Mouse (Mus musculus) thymus, adult 18-20 months (tissue): ENCODE data around the gene Eif4e1b.
A peak's percentile ranks its signal among the peaks of the same experiment; 100 is the strongest.
"Not testable (repeated sequence)": the region's sequence is repeated elsewhere in the genome, so short reads cannot be mapped to it uniquely, and the experiment has no call there.

Experiments used
- DNase-seq, 2 experiments: peaks; one replicate each; pipeline ENCODE4 v3.0.0; 2022; ENCODE audit warnings: mixed read lengths in 2 of 2

The Eif4e1b gene

GRCm38 (mm10) chr13:54760164-54760795, 23.5 kb upstream of the Eif4e1b start:
- DNase-seq = no peak

DNA sequence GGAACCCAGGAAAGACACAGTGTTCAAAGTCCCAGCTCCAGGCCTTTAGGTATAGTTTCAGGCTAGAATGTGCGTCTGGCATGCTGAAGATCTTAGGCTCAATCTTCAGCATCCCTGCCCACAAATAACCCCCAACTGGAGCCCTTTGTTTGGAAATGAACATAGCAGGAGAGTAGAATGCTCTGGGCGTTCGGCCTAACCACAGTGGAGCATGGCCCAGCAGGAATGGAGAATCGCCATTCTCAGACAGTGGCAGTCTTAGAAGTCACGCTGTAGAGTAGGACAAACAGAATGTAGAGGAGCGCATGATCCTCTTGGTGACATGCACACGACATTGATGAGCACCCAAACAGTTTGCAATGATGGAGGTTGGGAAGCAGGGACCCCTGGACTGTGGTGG, 22.9 kb upstream of the Eif4e1b start:
- no peak for DNase-seq

DNA sequence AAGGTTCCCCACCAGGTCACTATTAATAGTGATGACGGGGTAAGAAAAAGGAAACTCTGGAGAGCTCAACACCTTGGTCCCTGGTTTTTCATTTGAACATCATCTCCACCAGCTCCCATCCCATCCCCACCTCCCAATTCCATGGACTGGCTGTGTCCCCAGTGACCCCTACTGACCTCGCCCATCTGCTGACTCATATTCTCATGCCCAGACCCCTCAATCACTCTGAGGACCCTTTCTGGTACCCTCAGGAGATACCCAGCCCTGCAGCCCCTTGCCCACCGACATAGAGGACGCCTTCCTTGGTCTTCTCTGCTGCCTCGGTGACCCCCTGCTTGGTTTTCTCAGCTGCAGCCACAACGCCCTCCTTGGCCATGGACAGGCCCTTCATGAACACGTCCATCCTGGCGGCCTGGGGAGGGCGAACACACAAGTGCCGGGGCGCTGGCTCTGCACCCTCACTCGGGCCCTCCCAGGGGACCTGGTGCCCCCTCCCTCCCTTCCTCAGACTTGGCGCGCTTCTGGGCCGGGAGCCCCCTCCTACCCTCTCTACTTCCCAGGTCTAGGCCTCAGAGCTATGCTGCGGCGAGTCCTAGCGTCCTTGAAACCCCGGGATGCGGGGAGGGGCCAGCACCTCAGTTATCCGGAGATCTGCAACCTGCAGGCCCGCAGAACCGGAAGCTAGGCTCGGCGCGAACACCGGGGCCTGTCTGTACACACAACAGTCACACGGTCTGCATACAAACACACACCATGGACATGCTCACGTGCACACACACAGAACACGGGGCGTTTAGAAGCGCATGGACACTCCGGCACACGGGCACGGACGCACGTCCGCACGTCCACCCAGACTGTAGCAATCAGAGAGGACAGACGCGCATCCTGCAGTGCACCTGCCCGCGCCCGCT, 18.3 kb upstream of the Eif4e1b start:
- no peak for DNase-seq

DNA sequence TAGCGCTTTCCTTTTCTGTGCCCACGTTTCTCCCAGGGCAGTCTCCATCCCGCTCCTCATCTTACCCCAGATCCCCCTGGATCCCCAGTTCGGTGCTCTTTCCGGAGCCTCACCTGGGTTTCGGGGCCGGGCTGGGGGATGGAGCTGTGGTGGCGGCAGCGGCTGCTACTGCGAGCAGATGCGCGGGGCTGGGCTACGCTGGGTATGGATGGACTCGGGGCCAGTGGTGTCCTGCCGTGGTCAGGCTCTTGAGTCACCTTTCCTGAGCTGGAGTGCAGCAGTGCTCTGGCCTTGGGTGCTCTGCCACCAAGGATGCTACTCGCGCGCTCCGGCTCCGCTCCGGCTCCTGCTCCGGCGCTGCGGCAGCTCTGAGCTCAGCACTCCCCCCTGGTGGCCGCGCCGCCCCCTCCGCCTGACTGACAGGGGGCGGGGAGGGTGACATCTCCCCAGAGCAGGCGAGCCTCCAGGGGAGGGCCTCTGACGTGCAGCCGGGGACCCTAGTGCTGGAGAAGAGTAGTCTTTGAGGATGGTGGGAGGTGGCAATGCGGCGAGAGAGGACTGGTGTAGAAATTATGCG, 17.5 kb upstream of the Eif4e1b start, which contains the start of gene Sncb:
Sncb (minus strand) TSS at position 404 of the 577 bp plus-strand sequence.
- peak; percentile 18 to 20 for DNase-seq

DNA sequence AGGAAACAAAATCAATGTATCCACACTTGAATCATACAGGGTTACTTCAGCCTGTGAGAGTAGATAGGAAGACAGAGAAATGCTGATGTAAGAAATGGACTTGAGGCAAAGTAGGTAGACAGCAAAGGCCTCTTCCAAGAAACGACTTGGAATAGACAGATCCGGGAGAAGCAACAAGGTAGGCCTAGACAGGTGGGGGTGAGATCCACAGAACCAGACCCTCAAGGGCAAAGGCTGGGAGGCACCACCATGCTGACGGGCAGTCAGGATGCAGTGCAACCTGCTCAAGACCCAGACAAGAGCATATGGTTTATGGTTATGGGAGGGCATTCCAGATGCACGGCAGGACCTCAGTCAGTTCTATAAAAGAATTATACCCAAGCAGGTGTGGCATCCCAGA, 16.8 kb upstream of the Eif4e1b start:
- no peak for DNase-seq

DNA sequence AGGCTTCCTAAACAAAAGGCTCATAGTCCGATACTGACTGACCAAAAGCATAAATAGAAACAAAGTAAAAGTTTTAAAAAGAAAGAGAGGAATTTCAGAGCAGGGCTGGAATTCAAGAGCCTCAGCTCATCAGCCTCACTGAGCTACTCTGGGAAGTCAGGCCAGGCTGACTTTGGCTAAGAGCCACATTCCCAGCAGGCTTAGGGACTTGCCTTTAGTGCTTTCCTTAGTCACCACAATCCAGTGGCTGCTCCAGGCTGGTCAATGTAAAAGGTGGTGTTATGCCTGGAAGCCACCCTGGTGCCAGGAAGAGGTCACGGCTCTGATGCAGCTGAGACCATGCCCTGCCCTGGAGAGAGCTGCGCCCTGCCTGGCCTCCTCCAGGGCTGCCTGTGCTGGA, 3.2 kb upstream of the Eif4e1b start:
- DNase-seq = no peak

- no peak for DNase-seq
Observed at GRCm38 (mm10) chr13:54781086-54781485, 2.7 kb upstream of the Eif4e1b start.

DNA sequence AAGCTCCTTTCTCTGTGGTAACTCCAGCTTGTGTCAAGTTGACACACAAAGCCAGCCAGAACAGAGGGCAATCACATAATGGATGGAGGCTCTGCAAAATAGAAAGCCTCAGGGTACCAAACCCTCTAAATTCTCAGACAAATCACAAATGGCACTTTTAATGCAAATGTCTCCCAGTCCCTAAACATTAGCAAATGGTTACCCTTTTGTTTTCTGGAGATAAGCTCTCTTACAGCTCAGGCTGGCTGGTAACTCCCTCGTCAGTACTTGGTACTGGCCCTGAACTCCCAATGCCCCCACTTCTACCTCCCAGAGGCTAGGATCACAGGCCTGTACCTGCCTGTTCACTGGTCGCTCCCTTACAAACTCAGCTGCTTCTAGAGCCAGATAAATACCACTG, 563 bp upstream of the Eif4e1b start:
- DNase-seq = no peak

DNA sequence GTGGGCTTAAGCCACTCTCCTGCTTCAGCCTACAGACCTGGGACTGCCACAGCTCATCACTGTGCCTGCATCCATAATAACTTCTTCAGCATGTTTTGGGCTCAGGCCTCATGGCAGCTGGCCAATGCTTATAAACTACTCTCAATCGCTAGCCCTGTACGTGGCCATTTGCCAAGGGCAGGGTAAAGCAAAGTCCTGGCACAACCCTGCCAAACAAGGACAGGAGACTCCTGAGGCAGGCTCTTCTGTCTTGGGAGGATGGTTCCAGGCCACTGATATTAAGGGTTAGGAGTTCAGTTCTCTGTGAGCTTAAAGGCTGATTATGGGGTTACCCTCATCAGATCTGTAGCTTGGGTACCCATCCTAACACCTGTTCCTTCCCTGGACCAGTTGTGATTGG, 3.8 kb downstream of the Eif4e1b start:
- DNase-seq = not testable (repeated sequence)

- DNase-seq = peak; percentile 66 to 72
Observed at GRCm38 (mm10) chr13:54788740-54789560, 5.2 kb downstream of the Eif4e1b start, which contains the start of gene Tspan17. Gene Tspan17, plus strand, starts transcription at chr13:54789377.

DNA sequence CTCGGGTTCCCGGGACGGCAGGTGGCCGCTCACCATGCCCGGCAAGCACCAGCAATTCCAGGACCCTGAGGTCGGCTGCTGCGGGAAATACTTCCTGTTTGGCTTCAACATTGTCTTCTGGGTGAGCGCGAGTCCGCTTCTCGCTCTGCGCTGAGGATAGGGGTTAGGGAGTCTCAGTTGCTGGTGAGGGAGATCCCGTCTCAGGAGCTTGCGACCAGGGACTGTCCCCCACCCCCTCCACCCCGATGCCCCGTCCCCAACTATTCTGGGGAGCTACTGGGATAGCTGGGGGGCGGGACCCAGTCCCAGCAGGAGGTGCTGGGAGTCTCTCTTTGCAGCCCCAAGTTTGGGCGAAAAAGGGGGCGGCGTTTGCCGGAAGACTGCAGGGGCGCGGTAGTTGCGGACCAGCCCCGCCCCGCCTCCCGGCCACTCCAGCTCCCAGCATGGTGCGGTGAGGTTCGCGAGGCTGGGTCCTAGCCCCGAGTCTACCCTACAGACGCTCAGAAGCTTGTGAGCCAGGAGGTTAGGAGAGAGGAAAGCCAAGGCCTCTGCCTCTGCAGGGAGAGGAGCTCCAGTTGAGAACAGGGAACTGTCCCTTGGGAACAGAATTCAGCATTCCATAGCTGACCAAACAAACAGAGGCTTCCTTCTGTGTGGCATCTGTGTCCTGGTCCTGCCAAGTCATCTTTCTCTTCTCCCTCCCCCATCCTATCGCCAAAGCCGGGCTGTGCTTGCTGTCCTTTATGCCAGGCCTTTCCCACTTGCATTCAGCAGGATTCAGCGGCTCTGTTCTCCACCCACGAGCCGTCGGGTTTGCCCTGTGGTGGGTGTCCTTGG, 6.0 kb downstream of the Eif4e1b start:
- DNase-seq = no peak

GRCm38 (mm10) chr13:54792259-54793230, 8.7 kb downstream of the Eif4e1b start:
- DNase-seq = no peak

DNA sequence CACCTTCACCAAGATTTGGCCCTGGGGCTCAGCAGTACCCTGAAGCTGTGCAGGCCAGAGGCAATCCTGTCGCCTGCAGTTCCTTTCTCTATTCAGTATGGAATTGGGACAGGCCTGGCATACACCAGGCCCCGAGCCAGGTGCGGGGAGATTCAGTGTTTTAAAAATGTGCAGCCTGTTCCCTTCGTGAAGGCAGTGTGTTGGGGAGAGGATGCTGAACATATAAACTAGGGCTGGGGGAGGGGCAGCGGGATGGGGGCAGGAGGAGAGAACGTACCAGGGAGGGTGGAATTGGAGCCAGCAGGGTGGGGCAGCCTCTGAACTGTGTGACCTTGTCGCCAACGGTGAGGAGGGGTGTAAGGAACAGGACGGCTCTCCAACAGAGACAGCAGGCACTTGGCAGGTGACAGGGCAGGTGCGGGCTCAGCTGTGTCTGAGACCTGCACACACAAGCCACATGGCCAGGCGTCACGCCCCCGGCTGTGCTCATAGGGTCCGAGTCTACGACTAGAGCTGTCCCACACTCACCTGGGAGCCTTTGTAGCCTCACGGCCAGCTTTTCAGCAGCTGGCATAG, 10.3 kb downstream of the Eif4e1b start:
- no peak for DNase-seq

GRCm38 (mm10) chr13:54794843-54795242, 11.0 kb downstream of the Eif4e1b start:
- no peak for DNase-seq

GRCm38 (mm10) chr13:54797356-54797755, 13.6 kb downstream of the Eif4e1b start:
- DNase-seq = no peak

DNA sequence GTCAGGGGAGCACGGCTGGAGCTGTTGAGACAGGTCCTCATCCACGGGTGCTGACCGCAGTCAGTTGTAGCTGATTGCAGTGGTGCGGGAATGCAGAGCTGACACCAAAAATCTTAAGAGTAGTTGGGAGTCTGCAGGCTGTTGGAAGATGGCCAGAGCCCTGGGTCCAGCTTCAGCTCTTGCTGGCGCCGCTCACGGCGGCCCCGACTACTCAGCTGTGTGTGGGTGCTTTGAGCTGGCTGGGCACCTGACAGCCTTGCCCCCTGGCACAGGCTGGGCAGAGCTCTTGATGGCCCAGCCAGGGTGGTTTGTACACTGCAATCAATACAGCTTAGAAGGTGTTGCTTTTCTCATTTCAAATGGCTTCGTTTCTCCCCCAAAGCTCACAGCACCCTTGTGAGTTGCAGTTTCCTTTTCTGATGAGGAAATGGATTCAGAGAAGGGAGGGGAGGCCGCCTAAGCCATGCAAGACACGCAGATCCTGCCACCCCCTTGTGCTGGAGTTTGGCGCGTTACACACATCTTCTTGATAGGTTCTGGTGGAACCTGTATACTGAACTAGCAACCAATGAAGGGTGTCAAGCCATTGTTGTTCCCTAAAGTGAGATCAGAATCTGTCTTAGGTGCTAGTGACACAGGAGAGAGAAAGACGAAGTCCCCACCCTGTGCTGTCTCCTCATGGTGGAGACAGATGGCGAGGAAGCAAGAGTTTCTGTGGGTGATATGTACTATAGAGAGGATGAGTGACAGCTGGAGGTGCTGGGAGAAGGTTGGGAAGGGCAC, 14.3 kb downstream of the Eif4e1b start:
- DNase-seq = no peak

GRCm38 (mm10) chr13:54798740-54799139, 14.9 kb downstream of the Eif4e1b start:
- DNase-seq = no peak

DNA sequence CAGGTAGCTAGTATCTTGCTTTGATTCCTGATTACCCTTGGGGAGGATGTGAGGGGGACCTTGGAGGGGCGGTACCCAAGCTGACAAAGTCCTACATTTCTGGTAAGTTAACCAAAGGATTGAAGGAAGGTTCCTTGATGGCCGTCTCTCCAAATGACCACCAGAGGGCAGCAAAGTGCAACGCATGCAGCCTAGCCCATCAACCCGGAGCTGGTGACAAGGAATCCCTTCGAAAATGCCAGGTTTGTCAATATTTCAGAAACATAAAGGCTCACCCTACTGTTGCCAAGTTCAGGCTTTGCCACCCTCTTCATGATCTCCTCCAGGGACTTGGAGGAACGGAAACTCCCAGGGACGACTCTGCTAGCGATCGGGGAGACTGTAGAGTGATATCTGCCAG, 15.9 kb downstream of the Eif4e1b start:
- peak; percentile 17 to 29 for DNase-seq

GRCm38 (mm10) chr13:54800206-54800605, 16.4 kb downstream of the Eif4e1b start:
- DNase-seq = no peak
